Mouse (Mus musculus) thymus, adult 2 months (tissue): ENCODE measurements around the gene Ptges3l. TPM values are rescaled to one million over a fixed set of nuclear protein-coding genes. Genes with fewer than 3 reads are reported as not detected.
A peak's percentile ranks its signal among the peaks of the same experiment; 100 is the strongest.
"Not testable (repeated sequence)": the region's sequence is repeated elsewhere in the genome, so short reads cannot be mapped to it uniquely, and the experiment has no call there.

Source experiments
- DNase-seq: peaks from one replicate; pipeline ENCODE4 v3.0.0; 2021
- H3K27ac ChIP-seq: fragments of 200-500 bp; 2 replicates; pipeline ENCODE4 v1.5.1; 2012; ENCODE audit warnings: low read length, control low read depth; ENCODE audit not compliant: control insufficient read depth, insufficient read depth
- H3K27me3 ChIP-seq: fragments of 200-500 bp; 2 replicates; pipeline ENCODE4 v1.6.1; 2012; ENCODE audit warnings: mild to moderate bottlenecking, low read length, moderate library complexity, mixed read lengths; ENCODE audit not compliant: control insufficient read depth, insufficient read depth
- H3K36me3 ChIP-seq: fragments of 200-500 bp; 2 replicates; pipeline ENCODE4 v1.6.1; 2012; ENCODE audit warnings: mild to moderate bottlenecking, low read length, moderate library complexity; ENCODE audit not compliant: control insufficient read depth, insufficient read depth
- H3K4me1 ChIP-seq: fragments of 200-500 bp; replicated peaks from 2 replicates; pipeline ENCODE4 v1.6.1; 2012; ENCODE audit warnings: low read length; ENCODE audit not compliant: control insufficient read depth, insufficient read depth
- H3K4me3 ChIP-seq: fragments of 200-500 bp; 2 replicates; pipeline ENCODE4 v1.5.1; 2012; ENCODE audit warnings: mild to moderate bottlenecking, low read length, control low read depth, moderate library complexity; ENCODE audit not compliant: control insufficient read depth, insufficient read depth
- CTCF ChIP-seq: fragments of 200-500 bp; IDR thresholded peaks from 2 replicates; pipeline ENCODE4 v1.5.1; 2012; ENCODE audit warnings: mild to moderate bottlenecking, control low read depth, low read length, moderate library complexity, borderline replicate concordance; ENCODE audit not compliant: control insufficient read depth, poor library complexity, insufficient read depth; ENCODE audit errors: extremely low read depth
- POLR2A ChIP-seq: fragments of 200-500 bp; IDR thresholded peaks from 2 replicates; pipeline ENCODE4 v1.6.1; 2012; ENCODE audit warnings: mild to moderate bottlenecking, low read length, control low read depth, moderate library complexity; ENCODE audit not compliant: control insufficient read depth, poor library complexity, insufficient read depth; ENCODE audit errors: extremely low read depth
- WGBS: fragments of 180-500 bp; shearing (Covaris S2); methylation state at CpG from one replicate; pipeline ENCODE4 v1.1.7; 2018; 5-methylcytosine and 5-hydroxymethylcytosine counted together
- polyA plus RNA-seq: library from polyadenylated mRNA; depleted of rRNA; stranded (reverse); fragments of >200 nt; gene quantifications from 2 replicates; pipeline ENCODE4 v1.2.3, GENCODE M21; 2012; rRNA removed

Ptges3l gene
- 1.3 and 3.1 TPM in 2 replicates for polyA plus RNA-seq

DNA sequence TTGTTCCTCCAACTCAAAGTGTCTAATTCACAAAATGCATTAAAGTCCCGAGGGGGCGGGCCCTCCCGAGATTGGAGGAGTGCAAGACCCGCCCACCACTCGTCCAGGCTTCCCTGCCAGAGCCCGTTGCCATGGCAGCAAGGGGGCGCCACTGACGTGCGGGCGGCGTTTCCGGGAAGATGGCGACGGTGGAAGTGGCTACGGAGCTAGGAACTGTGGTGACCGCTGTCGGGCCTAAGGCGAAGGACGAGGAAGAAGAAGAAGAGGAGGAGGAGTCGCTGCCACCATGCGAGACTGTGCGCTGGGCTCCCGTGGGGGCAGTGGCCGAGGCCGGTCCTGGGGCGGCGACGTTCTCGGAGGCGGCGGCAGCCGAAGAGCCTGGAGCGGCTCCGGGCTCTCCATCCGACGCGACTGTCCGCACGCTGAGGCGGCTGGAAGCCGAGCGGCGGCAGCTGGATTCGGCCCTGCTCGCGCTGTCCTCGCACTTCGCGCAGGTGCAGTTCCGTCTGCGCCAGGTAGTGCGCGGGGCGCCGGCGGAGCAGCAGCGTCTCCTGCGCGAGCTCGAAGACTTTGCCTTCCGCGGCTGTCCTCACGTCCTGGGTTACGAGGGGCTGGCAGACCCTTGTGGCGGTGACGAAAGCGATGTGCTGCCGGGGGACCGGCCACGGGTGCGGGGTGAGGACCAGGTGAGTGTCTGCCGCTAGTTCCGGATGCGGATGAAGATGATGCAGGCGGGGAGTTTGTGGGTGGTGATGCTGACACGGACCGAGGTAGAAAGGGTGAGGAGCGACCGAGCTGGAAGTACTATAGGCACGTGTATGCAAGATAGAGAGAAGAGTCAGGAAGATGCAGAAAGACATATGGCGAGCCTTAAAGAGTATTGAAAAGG, at the start of gene Ptges3l, which contains the start of gene Rundc1:
TSS of gene Ptges3l (minus strand) at position 409 of the 889 bp plus-strand sequence.
TSS of gene Rundc1 (plus strand) at position 161 of the 889 bp plus-strand sequence.
- TF ChIP-seq POLR2A (peak; percentile 59; the same call in 1 of the 2 replicates), CTCF (peak; percentile 63; the same call in 1 of the 2 replicates)
- WGBS: under 1% methylated on average over 74 of the region's 81 CpGs
- no peaks in the 10 kb centered on the region for H3K27me3 ChIP-seq
- peak; percentile 99 for DNase-seq
- H3K36me3 ChIP-seq: peaks cover 5% of the 10 kb centered on the region; the same call in 1 of the 2 replicates
- peaks cover 11% of the 10 kb centered on the region for H3K4me1 ChIP-seq
- peak within 1 kb of the TSS; percentile 95 for H3K4me3 ChIP-seq
- no peak within 1 kb of the TSS; the same call in 1 of the 2 replicates for H3K27ac ChIP-seq

GRCm38 (mm10) chr11:101474298-101474697, 49.2 kb upstream of the Ptges3l start:
- 87% methylated on average over 5 of the region's 5 CpGs for WGBS
- H3K4me3 ChIP-seq: no peak overlapping the region
- H3K27me3 ChIP-seq: no peaks in the 10 kb centered on the region
- no peak for DNase-seq
- no peaks in the 10 kb centered on the region for H3K4me1 ChIP-seq
- no peak for TF ChIP-seq POLR2A
- TF ChIP-seq CTCF: no peak
- no peak overlapping the region for H3K27ac ChIP-seq
- H3K36me3 ChIP-seq: no peaks in the 10 kb centered on the region

DNA sequence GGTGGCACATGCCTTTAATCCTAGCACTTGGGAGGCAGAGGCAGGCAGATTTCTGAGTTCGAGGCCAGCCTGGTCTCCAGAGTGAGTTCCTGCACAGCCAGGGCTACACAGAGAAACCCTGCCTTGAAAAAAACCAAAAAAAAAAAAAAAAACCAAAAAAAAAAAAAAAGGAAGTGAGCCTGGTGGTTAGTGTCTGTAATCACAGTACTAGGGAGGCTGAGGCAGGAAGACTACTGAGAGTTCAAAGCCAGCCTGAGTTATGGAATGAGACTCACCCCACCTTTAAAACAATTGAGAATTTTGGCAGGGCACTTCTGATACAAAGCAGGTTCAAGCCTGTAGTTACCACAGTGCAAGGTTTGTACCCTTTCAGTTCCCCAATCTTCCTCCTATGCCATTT, 48.6 kb upstream of the Ptges3l start:
- WGBS: 74% methylated on average over 1 of the region's 1 CpGs
- H3K27me3 ChIP-seq: not testable (repeated sequence)

GRCm38 (mm10) chr11:101472336-101472735, 47.2 kb upstream of the Ptges3l start:
- Histone ChIP-seq H3K27ac (no peak overlapping the region), H3K4me1 (peaks cover 10% of the 10 kb centered on the region), H3K27me3 (no peaks in the 10 kb centered on the region), H3K36me3 (no peaks in the 10 kb centered on the region), H3K4me3 (no peak overlapping the region)
- no peak for DNase-seq
- WGBS: 86% methylated on average over 7 of the region's 7 CpGs
- no peak for TF ChIP-seq POLR2A
- no peak for TF ChIP-seq CTCF

More for the DNA sequence above, 48.6 kb upstream of the Ptges3l start:
- not testable (repeated sequence) for H3K4me1 ChIP-seq, H3K36me3 ChIP-seq, H3K4me3 ChIP-seq, DNase-seq, H3K27ac ChIP-seq

DNA sequence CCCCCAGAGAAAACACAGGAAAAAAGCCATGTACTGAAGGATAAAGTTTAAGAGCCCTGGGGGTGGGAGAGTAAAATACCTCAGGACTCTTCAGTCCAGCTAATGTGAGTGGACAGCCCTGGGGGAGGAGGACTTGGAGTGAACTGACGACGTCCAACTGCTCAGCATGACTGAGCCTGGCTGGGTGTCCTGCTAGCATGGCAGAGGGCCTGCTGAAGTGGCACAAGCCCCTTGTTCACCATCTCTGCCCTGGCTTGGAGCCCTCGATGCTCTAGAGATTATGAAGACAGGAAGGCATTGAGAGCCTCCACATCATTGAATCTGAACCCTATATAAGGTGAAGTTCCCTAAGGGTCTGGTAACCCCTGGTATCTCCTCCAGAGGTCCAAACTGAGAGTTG, 46.8 kb upstream of the Ptges3l start:
- H3K36me3 ChIP-seq: no peaks in the 10 kb centered on the region
- no peak for TF ChIP-seq POLR2A
- TF ChIP-seq CTCF: no peak
- whole genome bisulfite sequencing: 83% methylated on average over 3 of the region's 3 CpGs
- H3K4me3 ChIP-seq: no peak overlapping the region
- no peak for DNase-seq
- H3K27me3 ChIP-seq: no peaks in the 10 kb centered on the region
- no peak overlapping the region for H3K27ac ChIP-seq
- H3K4me1 ChIP-seq: peaks cover 14% of the 10 kb centered on the region

- Histone ChIP-seq H3K27ac (no peak overlapping the region), H3K4me3 (no peak overlapping the region), H3K27me3 (no peaks in the 10 kb centered on the region), H3K4me1 (peaks cover 18% of the 10 kb centered on the region), H3K36me3 (no peaks in the 10 kb centered on the region)
- no peak for DNase-seq
- 95% methylated on average over 7 of the region's 7 CpGs for WGBS
- TF ChIP-seq CTCF (no peak), POLR2A (no peak)
These were observed 45.1 kb upstream of the Ptges3l start for GRCm38 (mm10) chr11:101470206-101470605.

DNA sequence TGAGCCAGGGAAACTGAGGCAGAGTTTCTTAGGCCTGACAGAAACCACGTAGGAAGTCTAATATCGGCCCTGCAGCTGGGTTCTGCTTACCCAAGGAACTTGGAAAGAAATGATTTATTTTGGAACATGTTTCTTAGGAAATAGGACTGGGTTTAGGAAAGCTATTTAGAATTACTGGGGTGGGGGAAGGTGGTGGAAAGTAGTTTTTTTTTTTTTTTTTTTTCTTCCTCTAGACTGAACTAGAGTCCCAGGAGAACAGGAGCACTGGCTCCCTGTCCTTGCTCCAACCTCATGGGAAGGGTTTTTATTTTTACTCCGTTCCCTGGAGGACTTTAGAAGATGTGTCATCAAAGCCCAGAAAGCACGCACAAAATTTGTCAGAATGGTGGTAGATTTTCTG, 44.0 kb upstream of the Ptges3l start:
- no peaks in the 10 kb centered on the region for H3K27me3 ChIP-seq
- TF ChIP-seq POLR2A (no peak), CTCF (no peak)
- no peak overlapping the region for H3K4me3 ChIP-seq
- H3K36me3 ChIP-seq: no peaks in the 10 kb centered on the region
- WGBS: 76% methylated on average over 4 of the region's 4 CpGs
- H3K4me1 ChIP-seq: peaks cover 24% of the 10 kb centered on the region
- DNase-seq: no peak
- no peak overlapping the region for H3K27ac ChIP-seq
